Mouse (Mus musculus) neural tube, embryonic 11.5 days (tissue): ENCODE data around the gene Polr2c. TPM values are rescaled to one million over a fixed set of nuclear protein-coding genes. Genes with fewer than 3 reads are reported as not detected.

ENCODE experiments used
- ATAC-seq: fragments of 200-750 bp; cut with Nextera tagmentation; 2 replicates; pipeline ENCODE4 v1.8.0; 2017; ENCODE audit warnings: moderate number of reproducible peaks, mild to moderate bottlenecking, moderate TSS enrichment, moderate library complexity; ENCODE audit not compliant: insufficient read depth, low FRiP score, low TSS enrichment
- DNase-seq: peaks from one replicate; pipeline ENCODE4 v3.0.0-alpha.2; 2015; ENCODE audit warnings: low spot score
- H3K27ac ChIP-seq: fragments of 300-500 bp; sonication (generic); 2 replicates; pipeline ENCODE4 v1.5.1; 2014; ENCODE audit warnings: low read depth, mild to moderate bottlenecking, low read length
- H3K27me3 ChIP-seq: fragments of 300-500 bp; sonication (generic); 2 replicates; pipeline ENCODE4 v1.6.1; 2014; ENCODE audit warnings: mild to moderate bottlenecking, low read length, mixed read lengths; ENCODE audit not compliant: control insufficient read depth, insufficient read depth
- H3K36me3 ChIP-seq: fragments of 300-500 bp; sonication (generic); 2 replicates; pipeline ENCODE4 v1.6.1; 2014; ENCODE audit warnings: mild to moderate bottlenecking, low read length, moderate library complexity, mixed read lengths; ENCODE audit not compliant: control insufficient read depth, insufficient read depth
- H3K4me1 ChIP-seq: fragments of 300-500 bp; sonication (generic); 2 replicates; pipeline ENCODE4 v1.6.1; 2014; ENCODE audit warnings: low read length, mixed read lengths; ENCODE audit not compliant: control insufficient read depth, insufficient read depth
- H3K4me2 ChIP-seq: fragments of 300-500 bp; sonication (generic); 2 replicates; pipeline ENCODE4 v1.6.1; 2014; ENCODE audit warnings: low read depth, mild to moderate bottlenecking, moderate library complexity
- H3K4me3 ChIP-seq: fragments of 300-500 bp; sonication (generic); 2 replicates; pipeline ENCODE4 v1.5.1; 2014; ENCODE audit warnings: low read depth, low read length
- H3K9ac ChIP-seq: fragments of 300-500 bp; sonication (generic); 2 replicates; pipeline ENCODE4 v1.6.1; 2014; ENCODE audit warnings: mild to moderate bottlenecking, low read length
- H3K9me3 ChIP-seq: fragments of 300-500 bp; sonication (generic); 2 replicates; pipeline ENCODE4 v1.6.1; 2016; ENCODE audit warnings: low read length; ENCODE audit not compliant: control insufficient read depth
- WGBS: fragments of 180-500 bp; shearing (Covaris S2); extraction: QIAGEN DNeasy Blood & Tissue Kit; methylation state at CpG from one replicate; pipeline ENCODE4 v1.1.7; 2014; 5-methylcytosine and 5-hydroxymethylcytosine counted together
- polyA plus RNA-seq: library from polyadenylated mRNA; unstranded; fragments of >200 nt; fragmentation: Nextera tagmentation; extraction: Ambion mirVana; gene quantifications from 2 replicates; pipeline ENCODE4 v1.2.1, GENCODE M21; 2014

Gene Polr2c
- polyA plus RNA-seq, 1 experiment from 2014 or later, result 153 TPM

GRCm38 (mm10) chr8:94862487-94863220, 5.4 kb downstream of the Polr2c start:
- Histone ChIP-seq H3K27ac (no peak overlapping the region), H3K36me3 (peaks cover 13% of the 10 kb centered on the region), H3K9ac (no peak overlapping the region), H3K4me2 (no peak overlapping the region), H3K9me3 (no peaks in the 10 kb centered on the region), H3K4me1 (peaks cover 4% of the 10 kb centered on the region; the same call in 1 of the 2 replicates), H3K27me3 (no peaks in the 10 kb centered on the region), H3K4me3 (no peak overlapping the region)
- ATAC-seq (no peak), DNase-seq (no peak)
- 93% methylated on average over 12 of the region's 12 CpGs for WGBS

GRCm38 (mm10) chr8:94863897-94864673, 6.8 kb downstream of the Polr2c start:
- no peak overlapping the region for H3K27ac ChIP-seq
- H3K4me2 ChIP-seq, result no peak overlapping the region
- DNase-seq, result no peak
- no peak overlapping the region for H3K9ac ChIP-seq
- no peaks in the 10 kb centered on the region for H3K27me3 ChIP-seq
- H3K36me3 ChIP-seq, result peaks cover 13% of the 10 kb centered on the region
- H3K9me3 ChIP-seq, result no peaks in the 10 kb centered on the region
- WGBS, result 77% methylated on average over 10 of the region's 10 CpGs
- H3K4me3 ChIP-seq, result no peak overlapping the region
- no peak for ATAC-seq
- H3K4me1 ChIP-seq, result no peaks in the 10 kb centered on the region

- peaks cover 13% of the 10 kb centered on the region for H3K36me3 ChIP-seq
Observed at GRCm38 (mm10) chr8:94865292-94865691, 8.0 kb downstream of the Polr2c start.

GRCm38 (mm10) chr8:94866921-94867320, 9.7 kb downstream of the Polr2c start:
- Histone ChIP-seq H3K4me1 (no peaks in the 10 kb centered on the region; the same call in 1 of the 2 replicates), H3K27me3 (no peaks in the 10 kb centered on the region), H3K4me2 (no peak overlapping the region), H3K27ac (no peak overlapping the region), H3K36me3 (peaks cover 9% of the 10 kb centered on the region), H3K4me3 (no peak overlapping the region), H3K9ac (no peak overlapping the region), H3K9me3 (no peaks in the 10 kb centered on the region)
- no peak for ATAC-seq
- no peak for DNase-seq
- WGBS, result 92% methylated on average over 9 of the region's 9 CpGs

More at GRCm38 (mm10) chr8:94865292-94865691, 8.0 kb downstream of the Polr2c start:
- DNase-seq, result no peak
- no peaks in the 10 kb centered on the region for H3K9me3 ChIP-seq
- no peak for ATAC-seq
- 83% methylated on average over 10 of the region's 10 CpGs for WGBS
- H3K4me2 ChIP-seq, result no peak overlapping the region
- H3K4me1 ChIP-seq, result no peaks in the 10 kb centered on the region; the same call in 1 of the 2 replicates
- no peak overlapping the region for H3K9ac ChIP-seq
- no peak overlapping the region for H3K27ac ChIP-seq
- no peak overlapping the region for H3K4me3 ChIP-seq
- no peaks in the 10 kb centered on the region for H3K27me3 ChIP-seq

GRCm38 (mm10) chr8:94869146-94869545, 11.9 kb downstream of the Polr2c start:
- no peak overlapping the region; the same call in 1 of the 2 replicates for H3K9ac ChIP-seq
- DNase-seq (no peak), ATAC-seq (no peak)
- no peak overlapping the region for H3K27ac ChIP-seq
- H3K9me3 ChIP-seq, result no peaks in the 10 kb centered on the region
- H3K36me3 ChIP-seq, result peaks cover 3% of the 10 kb centered on the region
- H3K4me2 ChIP-seq, result peak overlapping the region; percentile 66; the same call in 1 of the 2 replicates
- H3K4me1 ChIP-seq, result peaks cover 7% of the 10 kb centered on the region
- no peaks in the 10 kb centered on the region for H3K27me3 ChIP-seq
- no peak overlapping the region for H3K4me3 ChIP-seq
- WGBS, result 67% methylated on average over 7 of the region's 7 CpGs

- Histone ChIP-seq H3K9ac (peak overlapping the region; percentile 3), H3K4me1 (peaks cover 9% of the 10 kb centered on the region), H3K36me3 (no peaks in the 10 kb centered on the region), H3K4me2 (peak overlapping the region; percentile 66), H3K27ac (no peak overlapping the region), H3K9me3 (no peaks in the 10 kb centered on the region), H3K4me3 (peak overlapping the region; percentile 41), H3K27me3 (peaks cover 7% of the 10 kb centered on the region)
- ATAC-seq, result no peak
- no peak for DNase-seq
- WGBS, result 17% methylated on average over 4 of the region's 4 CpGs
Observed at GRCm38 (mm10) chr8:94870003-94870402, 12.8 kb downstream of the Polr2c start.

GRCm38 (mm10) chr8:94870474-94871107, 13.3 kb downstream of the Polr2c start:
- H3K4me2 ChIP-seq, result peak overlapping the region; percentile 66
- DNase-seq (no peak), ATAC-seq (peak; percentile 35; the same call in 1 of the 2 replicates)
- no peaks in the 10 kb centered on the region for H3K36me3 ChIP-seq
- H3K9me3 ChIP-seq, result no peaks in the 10 kb centered on the region
- WGBS, result 3% methylated on average over 22 of the region's 22 CpGs
- peak overlapping the region; percentile 3 for H3K9ac ChIP-seq
- H3K27ac ChIP-seq, result no peak overlapping the region
- peaks cover 13% of the 10 kb centered on the region for H3K27me3 ChIP-seq
- peak overlapping the region; percentile 41 for H3K4me3 ChIP-seq
- H3K4me1 ChIP-seq, result peaks cover 14% of the 10 kb centered on the region

GRCm38 (mm10) chr8:94871108-94871894, 14.1 kb downstream of the Polr2c start:
- 16% methylated on average over 7 of the region's 7 CpGs for WGBS
- Histone ChIP-seq H3K4me1 (peaks cover 16% of the 10 kb centered on the region), H3K4me2 (peak overlapping the region; percentile 66), H3K27me3 (peaks cover 14% of the 10 kb centered on the region), H3K9ac (peak overlapping the region; percentile 3), H3K4me3 (peak overlapping the region; percentile 41), H3K36me3 (no peaks in the 10 kb centered on the region), H3K27ac (no peak overlapping the region), H3K9me3 (no peaks in the 10 kb centered on the region)
- ATAC-seq, result peak; percentile 58
- DNase-seq, result peak; percentile 70
